Mouse (Mus musculus): ENCODE results near the gene Kctd20.
A peak's percentile ranks its signal among the peaks of the same experiment; 100 is the strongest.
"Not testable (repeated sequence)": the region's sequence is repeated elsewhere in the genome, so short reads cannot be mapped to it uniquely, and the experiment has no call there.

Gene Kctd20

GRCm38 (mm10) chr17:28982591-28982990 lies 30.8 kb downstream of the Kctd20 start:
- DNase-seq (ENCODE audit: low spot score in 2 of 2) = no peak

DNA sequence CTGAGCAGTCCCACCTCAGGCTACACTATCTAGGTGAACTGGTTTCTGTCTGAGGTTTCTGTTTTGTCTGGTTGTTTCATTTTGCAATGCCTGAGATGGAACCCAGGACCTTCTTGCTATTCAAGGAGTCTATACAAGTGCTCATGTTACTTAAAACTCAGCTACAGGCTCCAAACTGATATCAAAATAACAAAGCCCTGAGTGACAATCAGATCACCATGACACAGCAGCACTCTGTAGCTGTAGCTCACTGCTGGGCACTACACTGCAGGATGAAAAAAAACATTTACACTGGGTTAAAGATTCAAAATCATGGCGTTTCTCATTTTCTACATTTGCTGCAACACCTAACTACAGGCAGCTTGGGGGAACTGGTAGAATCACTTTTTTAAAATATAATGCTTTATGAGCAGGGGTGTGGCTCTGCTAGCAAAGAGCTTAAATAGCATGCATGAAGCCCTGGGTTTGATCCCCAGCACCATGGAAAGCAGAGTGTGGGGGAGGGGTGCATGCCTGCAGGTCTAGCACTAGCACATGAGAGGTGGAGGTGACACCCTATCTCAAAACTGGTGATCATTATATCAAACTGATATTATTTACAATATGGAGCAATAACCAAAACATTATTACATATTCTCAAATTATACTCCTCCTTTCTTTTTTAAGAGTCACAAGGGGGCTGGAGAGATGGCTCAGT lies 33.1 kb downstream of the Kctd20 start:
- no peak for DNase-seq (ENCODE audit: low spot score in 2 of 2)

- DNase-seq (ENCODE audit: low spot score in 2 of 2) = no peak
Measured at GRCm38 (mm10) chr17:28986833-28987232, 35.1 kb downstream of the Kctd20 start.

GRCm38 (mm10) chr17:28987713-28988112 lies 36.0 kb downstream of the Kctd20 start:
- peak in 1 of 2 experiments; percentile 43 for DNase-seq (ENCODE audit: low spot score in 2 of 2)

GRCm38 (mm10) chr17:28988291-28988690 lies 36.5 kb downstream of the Kctd20 start:
- DNase-seq (ENCODE audit: low spot score in 2 of 2) = no peak

DNA sequence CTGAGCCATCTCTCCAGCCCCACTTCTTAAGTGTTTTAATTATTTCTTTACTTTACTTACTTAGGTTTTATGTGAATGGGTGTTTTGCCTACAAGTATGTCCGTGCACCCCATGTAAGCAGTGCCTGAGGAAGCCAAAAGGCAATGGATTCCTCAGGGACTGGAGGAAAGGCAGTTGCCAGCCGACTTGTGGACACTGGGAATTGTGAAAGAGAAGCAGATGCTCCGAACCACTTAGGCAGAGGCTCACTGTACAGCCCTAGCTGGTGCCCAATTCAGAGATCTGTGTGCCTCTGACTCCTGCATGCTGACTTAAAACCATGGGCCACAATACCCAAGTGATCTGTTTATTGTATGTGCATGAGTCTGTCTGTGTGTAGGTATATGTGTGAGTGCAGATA lies 37.2 kb downstream of the Kctd20 start:
- no peak for DNase-seq (ENCODE audit: low spot score in 2 of 2)

DNA sequence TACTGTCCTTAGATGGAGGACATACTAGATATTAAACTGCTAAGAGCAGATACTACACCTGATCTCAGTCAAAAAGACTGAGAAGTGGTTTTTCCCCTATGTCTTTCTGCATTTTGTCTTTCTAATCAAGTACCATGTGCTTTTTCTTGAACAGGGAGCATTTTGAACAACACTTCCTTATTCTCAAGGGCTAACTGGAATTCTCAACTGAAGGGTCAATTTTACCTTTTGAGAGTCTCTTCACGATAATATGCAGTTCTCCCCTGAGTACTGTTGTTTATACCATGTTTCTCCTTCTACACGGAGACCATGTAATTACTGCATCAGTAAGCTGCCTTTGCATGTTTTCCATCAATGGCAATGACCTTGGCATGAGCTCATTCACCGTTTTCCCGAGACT lies 38.3 kb downstream of the Kctd20 start:
- DNase-seq (ENCODE audit: low spot score in 2 of 2) = no peak

DNA sequence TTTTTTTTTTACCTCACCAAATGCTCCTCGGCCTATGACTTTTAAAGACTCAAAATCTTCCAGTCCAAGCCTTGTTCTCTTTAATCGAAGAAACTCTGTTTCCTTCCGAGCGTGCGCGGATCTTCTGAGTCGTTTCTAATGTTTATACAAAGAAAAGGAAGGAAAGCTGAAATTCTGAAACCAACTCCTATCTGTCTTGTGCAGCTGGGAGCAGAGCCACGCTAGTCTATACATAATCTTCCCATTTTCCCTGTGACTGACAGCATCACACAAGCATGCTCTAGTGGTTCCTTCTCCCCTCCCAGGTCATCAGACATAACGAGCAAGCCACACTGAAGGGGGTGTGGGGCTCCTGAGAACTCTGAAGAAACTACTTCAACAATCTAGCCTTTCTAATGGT lies 39.5 kb downstream of the Kctd20 start:
- DNase-seq (ENCODE audit: low spot score in 2 of 2) = no peak

- no peak for DNase-seq (ENCODE audit: low spot score in 2 of 2)
Measured at GRCm38 (mm10) chr17:28992105-28992504, 40.4 kb downstream of the Kctd20 start.

DNA sequence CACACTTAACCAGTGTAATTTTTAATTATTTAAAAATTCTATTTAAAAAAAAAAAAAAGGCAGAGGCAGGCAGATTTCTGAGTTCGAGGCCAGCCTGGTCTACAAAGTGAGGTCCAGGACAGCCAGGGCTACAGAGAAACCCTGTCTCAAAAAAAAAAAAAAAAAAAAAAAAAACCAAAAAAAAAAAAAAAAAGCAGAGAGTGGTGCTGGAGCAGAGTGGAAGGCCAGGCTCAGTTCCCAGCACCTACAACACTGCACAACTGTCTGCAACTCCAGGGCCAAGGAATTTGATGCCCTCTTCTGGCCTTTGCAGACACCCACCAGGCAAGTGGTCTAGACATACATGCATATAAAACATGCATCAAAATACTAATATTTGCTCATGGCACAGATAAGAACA lies 41.3 kb downstream of the Kctd20 start:
- not testable (repeated sequence) for DNase-seq (ENCODE audit: low spot score in 2 of 2)

- no peak for DNase-seq (ENCODE audit: low spot score in 2 of 2)
Measured at GRCm38 (mm10) chr17:28994615-28995014, 42.9 kb downstream of the Kctd20 start.

GRCm38 (mm10) chr17:29000465-29000864 lies 48.7 kb downstream of the Kctd20 start:
- DNase-seq (ENCODE audit: low spot score in 2 of 2) = no peak

DNA sequence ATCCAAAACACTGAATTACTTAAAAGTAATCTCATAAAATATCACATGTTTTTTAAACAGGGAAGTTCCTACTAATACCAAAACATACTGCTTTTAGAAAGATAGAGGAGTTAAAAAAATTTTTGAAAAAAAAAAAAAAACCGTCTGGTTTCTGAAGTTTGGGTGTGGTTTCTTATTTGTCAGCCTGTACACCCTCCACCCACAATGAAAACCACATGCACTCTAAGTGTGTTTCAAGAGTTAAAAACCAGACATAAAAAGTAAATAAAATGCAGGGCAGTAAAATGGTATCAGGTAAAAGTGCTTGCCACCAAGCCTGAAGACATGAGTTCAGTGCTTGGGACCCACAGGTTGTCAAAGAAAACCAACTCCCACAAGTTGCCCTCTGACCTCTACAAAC lies 52.0 kb downstream of the Kctd20 start:
- no peak for DNase-seq (ENCODE audit: low spot score in 2 of 2)

GRCm38 (mm10) chr17:29005002-29005401 lies 53.3 kb downstream of the Kctd20 start:
- DNase-seq (ENCODE audit: low spot score in 2 of 2) = no peak

GRCm38 (mm10) chr17:29006812-29007211 lies 55.1 kb downstream of the Kctd20 start:
- DNase-seq (ENCODE audit: low spot score in 2 of 2) = no peak

DNA sequence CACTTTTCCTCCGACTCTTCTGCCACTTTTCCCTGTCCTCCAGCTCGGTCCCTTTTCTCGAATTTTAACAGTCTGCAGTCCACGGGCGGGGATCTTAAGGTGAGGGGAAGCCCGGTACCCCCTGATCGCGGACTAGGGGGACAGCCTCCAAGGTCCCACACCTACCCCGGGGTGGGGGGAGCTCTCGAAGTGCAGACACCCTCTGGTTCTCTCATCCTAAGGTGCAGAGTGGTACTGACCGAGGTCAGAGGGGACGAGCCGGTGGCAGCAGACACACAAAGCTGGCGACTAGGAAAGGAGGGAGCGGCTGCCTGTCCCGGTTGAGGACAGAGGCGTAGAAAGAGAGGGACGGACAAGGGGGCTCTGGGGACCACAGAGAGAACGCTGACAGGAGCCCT lies 55.5 kb downstream of the Kctd20 start:
- DNase-seq (ENCODE audit: low spot score in 2 of 2) = no peak

DNA sequence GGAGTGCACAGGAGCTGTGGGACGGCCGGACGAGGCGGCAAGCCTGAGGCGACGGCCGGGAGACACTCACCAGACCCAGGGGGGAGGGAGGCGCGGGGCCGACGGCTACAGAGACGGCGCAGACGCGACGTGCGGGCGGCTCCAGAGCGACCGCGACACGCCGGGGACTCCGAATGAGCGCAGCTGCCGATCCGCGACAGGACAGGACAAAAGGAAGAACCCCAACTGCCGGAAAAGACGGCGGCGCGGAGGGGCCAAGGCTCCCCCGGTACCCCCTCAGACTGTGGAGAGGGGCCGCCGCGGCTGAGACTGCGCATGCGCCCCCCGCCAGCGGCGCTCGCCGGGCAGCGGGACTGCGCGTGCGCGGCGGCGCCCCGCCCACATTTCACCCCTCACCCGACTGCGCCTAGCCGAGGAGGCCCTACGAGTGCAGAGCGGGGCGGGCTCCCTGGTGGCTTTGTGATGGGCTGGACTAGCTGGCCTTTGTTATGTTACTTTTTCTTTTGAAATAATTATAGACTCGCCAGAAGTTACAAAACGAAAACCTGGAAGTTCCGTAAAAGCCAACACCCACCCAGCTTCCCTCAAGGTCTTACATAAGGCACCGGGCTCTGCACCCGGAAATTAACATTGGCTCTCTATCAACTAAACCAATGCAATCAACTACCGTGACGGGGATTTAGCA lies 56.0 kb downstream of the Kctd20 start, which contains the start of gene Stk38:
Stk38 (minus strand) TSS at position 355 of the 685 bp plus-strand sequence.
- DNase-seq (ENCODE audit: low spot score in 2 of 2) = peak; percentile 89 to 92

GRCm38 (mm10) chr17:29008326-29008650 lies 56.5 kb downstream of the Kctd20 start:
- no peak for DNase-seq (ENCODE audit: low spot score in 2 of 2)

GRCm38 (mm10) chr17:29009181-29009580 lies 57.4 kb downstream of the Kctd20 start:
- DNase-seq (ENCODE audit: low spot score in 2 of 2) = no peak

GRCm38 (mm10) chr17:29014235-29014634 lies 62.5 kb downstream of the Kctd20 start:
- no peak for DNase-seq (ENCODE audit: low spot score in 2 of 2)

DNA sequence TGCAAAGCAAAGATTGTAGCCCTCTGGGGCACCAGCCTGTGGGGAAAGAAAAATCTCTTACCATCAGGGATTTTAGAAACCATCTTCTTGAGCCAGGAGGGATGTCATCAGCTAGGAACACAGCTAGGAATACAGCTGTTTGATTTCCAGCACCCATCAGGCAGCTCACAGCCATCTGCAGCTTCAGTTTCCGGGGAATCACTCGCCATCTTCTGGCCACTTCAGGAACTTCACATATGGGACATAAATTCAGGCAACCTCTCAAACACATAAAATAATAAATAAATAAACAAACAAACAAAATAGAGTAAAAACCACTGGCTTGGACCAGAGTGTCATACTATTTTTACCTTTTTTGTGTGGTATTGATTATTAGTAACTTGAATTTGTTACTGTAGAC lies 63.9 kb downstream of the Kctd20 start:
- peak; percentile 15 to 62 for DNase-seq (ENCODE audit: low spot score in 2 of 2)

GRCm38 (mm10) chr17:29016705-29017104 lies 65.0 kb downstream of the Kctd20 start:
- no peak for DNase-seq (ENCODE audit: low spot score in 2 of 2)

GRCm38 (mm10) chr17:29018292-29018984 lies 66.7 kb downstream of the Kctd20 start:
- no peak for DNase-seq (ENCODE audit: low spot score in 2 of 2)

Measured in spleen, postnatal 14 days (tissue).